Mouse (Mus musculus) forebrain, embryonic 10.5 days (tissue): ENCODE measurements around the gene Cacna2d2. TPM values are rescaled to one million over a fixed set of nuclear protein-coding genes. Genes with fewer than 3 reads are reported as not detected.

Experiments used
- DNase-seq: peaks from one replicate; pipeline ENCODE4 v3.0.0-alpha.2; 2017; ENCODE audit warnings: low spot score; ENCODE audit errors: extremely low spot score
- H3K27ac ChIP-seq: fragments of 300-500 bp; sonication (generic); 2 replicates; pipeline ENCODE4 v1.5.1; 2016; ENCODE audit warnings: mild to moderate bottlenecking
- H3K27me3 ChIP-seq: fragments of 300-500 bp; sonication (generic); 2 replicates; pipeline ENCODE4 v1.6.1; 2016; ENCODE audit warnings: mild to moderate bottlenecking; ENCODE audit not compliant: poor library complexity, severe bottlenecking
- H3K36me3 ChIP-seq: fragments of 300-500 bp; sonication (generic); replicated peaks from 2 replicates; pipeline ENCODE4 v1.6.1; 2016; ENCODE audit warnings: mild to moderate bottlenecking, moderate library complexity
- H3K4me1 ChIP-seq: fragments of 300-500 bp; sonication (generic); 2 replicates; pipeline ENCODE4 v1.6.1; 2016
- H3K4me3 ChIP-seq: fragments of 300-500 bp; sonication (generic); 2 replicates; pipeline ENCODE4 v1.5.1; 2016; ENCODE audit warnings: mild to moderate bottlenecking, moderate library complexity
- H3K9me3 ChIP-seq: fragments of 300-500 bp; sonication (generic); 2 replicates; pipeline ENCODE4 v1.6.1; 2016; ENCODE audit warnings: mild to moderate bottlenecking, moderate library complexity
- WGBS: fragments of 180-500 bp; shearing (Covaris S2); methylation state at CpG from one replicate; pipeline ENCODE4 v1.1.7; 2016; 5-methylcytosine and 5-hydroxymethylcytosine counted together
- polyA plus RNA-seq: library from polyadenylated mRNA; unstranded; fragments of >200 nt; fragmentation: Nextera tagmentation; extraction: Ambion mirVana; gene quantifications from 2 replicates; pipeline ENCODE4 v1.2.1, GENCODE M21; 2016

Gene Cacna2d2
- polyA plus RNA-seq, 1 experiment from 2014 or later: 1.2 TPM

- Histone ChIP-seq H3K9me3 (no peaks in the 10 kb centered on the region), H3K4me1 (peaks cover 25% of the 10 kb centered on the region), H3K4me3 (no peak overlapping the region), H3K27me3 (peaks cover 10% of the 10 kb centered on the region; the same call in 1 of the 2 replicates), H3K27ac (no peak overlapping the region), H3K36me3 (no peaks in the 10 kb centered on the region)
- no peak for DNase-seq
- WGBS: 87% methylated on average over 9 of the region's 9 CpGs
These were observed 20.3 kb downstream of the Cacna2d2 start for GRCm38 (mm10) chr9:107419491-107420244.

GRCm38 (mm10) chr9:107420898-107421297, 21.5 kb downstream of the Cacna2d2 start:
- no peak for DNase-seq
- no peaks in the 10 kb centered on the region for H3K9me3 ChIP-seq
- H3K4me1 ChIP-seq: peaks cover 37% of the 10 kb centered on the region
- no peak overlapping the region for H3K4me3 ChIP-seq
- 81% methylated on average over 5 of the region's 5 CpGs for WGBS
- H3K27me3 ChIP-seq: peaks cover 10% of the 10 kb centered on the region; the same call in 1 of the 2 replicates
- H3K36me3 ChIP-seq: no peaks in the 10 kb centered on the region
- H3K27ac ChIP-seq: no peak overlapping the region

GRCm38 (mm10) chr9:107422878-107423277, 23.5 kb downstream of the Cacna2d2 start:
- no peaks in the 10 kb centered on the region for H3K36me3 ChIP-seq
- no peak overlapping the region for H3K4me3 ChIP-seq
- peaks cover 41% of the 10 kb centered on the region for H3K4me1 ChIP-seq
- peaks cover 29% of the 10 kb centered on the region for H3K27me3 ChIP-seq
- DNase-seq: no peak
- WGBS: 74% methylated on average over 2 of the region's 2 CpGs
- no peaks in the 10 kb centered on the region for H3K9me3 ChIP-seq
- H3K27ac ChIP-seq: no peak overlapping the region

GRCm38 (mm10) chr9:107424485-107425175, 25.2 kb downstream of the Cacna2d2 start:
- Histone ChIP-seq H3K4me3 (0 out of 2 replicates have a peak overlapping the region, but pooled peaks have one; percentile 3), H3K4me1 (peaks cover 54% of the 10 kb centered on the region), H3K27ac (peak overlapping the region; percentile 60; the same call in 1 of the 2 replicates), H3K27me3 (peaks cover 37% of the 10 kb centered on the region), H3K9me3 (no peaks in the 10 kb centered on the region), H3K36me3 (no peaks in the 10 kb centered on the region)
- 58% methylated on average over 12 of the region's 12 CpGs for WGBS
- DNase-seq: no peak

GRCm38 (mm10) chr9:107427876-107428275, 28.5 kb downstream of the Cacna2d2 start:
- Histone ChIP-seq H3K27me3 (peaks cover 26% of the 10 kb centered on the region), H3K27ac (peak overlapping the region; percentile 65; the same call in 1 of the 2 replicates), H3K9me3 (no peaks in the 10 kb centered on the region), H3K36me3 (no peaks in the 10 kb centered on the region), H3K4me1 (peaks cover 75% of the 10 kb centered on the region), H3K4me3 (no peak overlapping the region)
- no peak for DNase-seq
- 85% methylated on average over 7 of the region's 7 CpGs for WGBS

GRCm38 (mm10) chr9:107428451-107429186, 29.2 kb downstream of the Cacna2d2 start:
- Histone ChIP-seq H3K27ac (peak overlapping the region; percentile 65; the same call in 1 of the 2 replicates), H3K4me1 (peaks cover 76% of the 10 kb centered on the region), H3K27me3 (peaks cover 26% of the 10 kb centered on the region), H3K9me3 (no peaks in the 10 kb centered on the region), H3K4me3 (no peak overlapping the region), H3K36me3 (no peaks in the 10 kb centered on the region)
- 67% methylated on average over 5 of the region's 5 CpGs for WGBS
- DNase-seq: no peak

- Histone ChIP-seq H3K27ac (peak overlapping the region; percentile 30; the same call in 1 of the 2 replicates), H3K27me3 (peaks cover 26% of the 10 kb centered on the region), H3K4me1 (peaks cover 78% of the 10 kb centered on the region), H3K36me3 (no peaks in the 10 kb centered on the region), H3K9me3 (no peaks in the 10 kb centered on the region), H3K4me3 (no peak overlapping the region)
- 81% methylated on average over 12 of the region's 12 CpGs for WGBS
- DNase-seq: no peak
These were observed 31.0 kb downstream of the Cacna2d2 start for GRCm38 (mm10) chr9:107430445-107430844.

GRCm38 (mm10) chr9:107432546-107432945, 33.1 kb downstream of the Cacna2d2 start:
- no peak overlapping the region for H3K27ac ChIP-seq
- WGBS: 86% methylated on average over 3 of the region's 3 CpGs
- peaks cover 11% of the 10 kb centered on the region for H3K27me3 ChIP-seq
- no peaks in the 10 kb centered on the region for H3K9me3 ChIP-seq
- peaks cover 77% of the 10 kb centered on the region for H3K4me1 ChIP-seq
- no peak for DNase-seq
- no peaks in the 10 kb centered on the region for H3K36me3 ChIP-seq
- no peak overlapping the region for H3K4me3 ChIP-seq

- Histone ChIP-seq H3K27me3 (no peaks in the 10 kb centered on the region; the same call in 1 of the 2 replicates), H3K9me3 (no peaks in the 10 kb centered on the region), H3K27ac (peak overlapping the region; percentile 21), H3K36me3 (no peaks in the 10 kb centered on the region), H3K4me1 (peaks cover 66% of the 10 kb centered on the region), H3K4me3 (no peak overlapping the region; the same call in 1 of the 2 replicates)
- DNase-seq: no peak
- 43% methylated on average over 6 of the region's 6 CpGs for WGBS
These were observed 35.4 kb downstream of the Cacna2d2 start for GRCm38 (mm10) chr9:107434851-107435250.

- Histone ChIP-seq H3K27ac (peak overlapping the region; percentile 21), H3K27me3 (no peaks in the 10 kb centered on the region; the same call in 1 of the 2 replicates), H3K9me3 (no peaks in the 10 kb centered on the region), H3K4me1 (peaks cover 61% of the 10 kb centered on the region), H3K36me3 (no peaks in the 10 kb centered on the region), H3K4me3 (no peak overlapping the region)
- 34% methylated on average over 6 of the region's 6 CpGs for WGBS
- no peak for DNase-seq
These were observed 35.9 kb downstream of the Cacna2d2 start for GRCm38 (mm10) chr9:107435285-107435684.

- H3K36me3 ChIP-seq: no peaks in the 10 kb centered on the region
- no peaks in the 10 kb centered on the region for H3K27me3 ChIP-seq
- H3K4me3 ChIP-seq: no peak overlapping the region
- H3K9me3 ChIP-seq: no peaks in the 10 kb centered on the region
- 0 out of 2 replicates have a peak overlapping the region, but pooled peaks have one; percentile 62 for H3K27ac ChIP-seq
- 74% methylated on average over 4 of the region's 4 CpGs for WGBS
- no peak for DNase-seq
- peaks cover 55% of the 10 kb centered on the region for H3K4me1 ChIP-seq
These were observed 43.5 kb downstream of the Cacna2d2 start for GRCm38 (mm10) chr9:107442891-107443290.

- Histone ChIP-seq H3K4me3 (no peak overlapping the region), H3K27me3 (no peaks in the 10 kb centered on the region), H3K4me1 (peaks cover 51% of the 10 kb centered on the region), H3K9me3 (no peaks in the 10 kb centered on the region; the same call in 1 of the 2 replicates), H3K27ac (peak overlapping the region; percentile 62), H3K36me3 (no peaks in the 10 kb centered on the region)
- no peak for DNase-seq
- 68% methylated on average over 12 of the region's 12 CpGs for WGBS
These were observed 43.9 kb downstream of the Cacna2d2 start for GRCm38 (mm10) chr9:107443324-107443723.
